21 mouse cellular contexts compared by ENCODE assay signal in the genomic region with DNA sequence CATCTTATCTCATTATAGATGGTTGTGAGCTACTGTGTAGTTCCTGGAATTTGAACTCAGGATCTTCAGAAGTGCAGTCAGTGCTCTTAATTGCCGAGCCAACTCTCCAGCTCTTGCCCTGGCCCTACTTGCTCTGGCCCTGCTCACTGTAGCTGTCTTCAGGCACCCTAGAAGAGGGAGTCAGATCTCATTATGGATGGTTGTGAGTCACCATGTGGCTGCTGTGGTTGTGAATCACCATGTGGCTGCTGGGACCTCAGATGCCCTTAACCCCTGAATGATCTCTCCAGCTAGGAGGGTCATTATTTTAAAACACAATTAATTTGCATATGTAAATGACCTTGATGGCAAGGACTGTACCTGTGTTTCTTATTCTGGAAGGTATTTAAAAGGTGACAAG.
A peak's percentile ranks its signal among the peaks of the same experiment; 100 is the strongest.
DNase-seq lines count a peak whose midpoint lies in the region; ATAC-seq and TF ChIP-seq lines count a peak whose summit lies in the region.
"Had no signal": no experiment of that assay in that cellular context is flagged by ENCODE, and none has a peak within 500 bp of the region (broad histone marks: within the 10 kb centered on the region; RNA-seq: fewer than 3 reads in every experiment).

No protein-coding gene starts in this region.

- TF ChIP-seq RAD21 in MEL (IDR thresholded peaks at IDR 0.05; ENCODE audit: low read depth, low read length) = no peak

- peak; percentile 25 for DNase-seq in MEL (ENCODE audit: low read depth, low spot score)
- peak; percentile 46 for DNase-seq in adrenal gland, postnatal 14 days
- no peak for DNase-seq in spleen, postnatal 10 days (ENCODE audit: low spot score in 2 of 2)
- DNase-seq in layer of hippocampus, adult 8-10 months (ENCODE audit: low spot score in 2 of 2) = no peak
- DNase-seq: cerebellum, postnatal 14 days; gastrocnemius, adult 2 months; heart, adult 11 months; layer of hippocampus, postnatal 36 days; liver; lung, adult 18-20 months; lung, postnatal 4 days; thymus, postnatal 36 days had no signal

- no peak overlapping the region for H3K4me3 ChIP-seq in midbrain, embryonic 12.5 days
- H3K4me3 ChIP-seq in midbrain, embryonic 16.5 days (ENCODE audit: low read depth, low read length) = no peak overlapping the region
- H3K4me3 ChIP-seq in MEL (ENCODE audit: control insufficient read depth in 1 of 2, insufficient read depth in 1 of 2, low read depth in 2 of 2, low read length in 2 of 2) = no peak overlapping the region
- H3K4me3 ChIP-seq in neural tube, embryonic 14.5 days (ENCODE audit: low read depth, low read length) = no peak overlapping the region
- H3K4me3 ChIP-seq: forebrain, embryonic 15.5 days; gastrocnemius, adult 2 months; hindbrain, embryonic 10.5 days; intestine, embryonic 15.5 days; kidney, embryonic 15.5 days; midbrain, embryonic 15.5 days had no signal

- H3K4me1 ChIP-seq in midbrain, embryonic 12.5 days = 0 out of 2 replicates have a peak, but pooled peaks cover 4% of the 10 kb centered on the region
- no peaks in the 10 kb centered on the region for H3K4me1 ChIP-seq in midbrain, embryonic 16.5 days (ENCODE audit: control insufficient read depth, insufficient read depth, low read length)
- no peaks in the 10 kb centered on the region; a peak in 1 of 4 replicates for H3K4me1 ChIP-seq in MEL (ENCODE audit: control insufficient read depth in 1 of 2, insufficient read depth in 2 of 2, low read length in 2 of 2)
- H3K4me1 ChIP-seq in neural tube, embryonic 14.5 days (ENCODE audit: control insufficient read depth, insufficient read depth, low read length) = no peaks in the 10 kb centered on the region
- H3K4me1 ChIP-seq: forebrain, embryonic 15.5 days; hindbrain, embryonic 10.5 days; intestine, embryonic 15.5 days; kidney, embryonic 15.5 days; midbrain, embryonic 15.5 days had no signal

- H3K9me3 ChIP-seq in midbrain, embryonic 12.5 days = no peaks in the 10 kb centered on the region
- no peaks in the 10 kb centered on the region for H3K9me3 ChIP-seq in midbrain, embryonic 16.5 days (replicated peaks; ENCODE audit: control insufficient read depth, low read length, poor library complexity, severe bottlenecking)
- no peaks in the 10 kb centered on the region for H3K9me3 ChIP-seq in MEL (replicated peaks; ENCODE audit: insufficient read depth, low read length)
- H3K9me3 ChIP-seq in neural tube, embryonic 14.5 days (ENCODE audit: control insufficient read depth, low read length) = no peaks in the 10 kb centered on the region
- H3K9me3 ChIP-seq: forebrain, embryonic 15.5 days; hindbrain, embryonic 10.5 days; intestine, embryonic 15.5 days; kidney, embryonic 15.5 days; midbrain, embryonic 15.5 days had no signal

- TF ChIP-seq POLR2A in MEL (IDR thresholded peaks at IDR 0.05; ENCODE audit: control insufficient read depth in 1 of 2, insufficient read depth in 1 of 2, low read depth in 1 of 2, low read length in 2 of 2, poor library complexity in 1 of 2) = no peak

- WGBS in midbrain, embryonic 12.5 days = 90% methylated on average over 1 of the region's 1 CpGs
- WGBS in midbrain, embryonic 16.5 days = 78% methylated on average over 1 of the region's 1 CpGs
- WGBS in neural tube, embryonic 14.5 days = 69% methylated on average over 1 of the region's 1 CpGs

- no peaks in the 10 kb centered on the region for H3K36me3 ChIP-seq in midbrain, embryonic 12.5 days
- no peaks in the 10 kb centered on the region for H3K36me3 ChIP-seq in midbrain, embryonic 16.5 days (ENCODE audit: control insufficient read depth, insufficient read depth, low read length)
- H3K36me3 ChIP-seq in MEL (ENCODE audit: control insufficient read depth in 1 of 2, insufficient read depth in 2 of 2, low read length in 2 of 2) = no peaks in the 10 kb centered on the region
- no peaks in the 10 kb centered on the region for H3K36me3 ChIP-seq in neural tube, embryonic 14.5 days (ENCODE audit: control insufficient read depth, insufficient read depth, low read length)
- H3K36me3 ChIP-seq: forebrain, embryonic 15.5 days; hindbrain, embryonic 10.5 days; intestine, embryonic 15.5 days; kidney, embryonic 15.5 days; midbrain, embryonic 15.5 days had no signal

- H3K9ac ChIP-seq in midbrain, embryonic 12.5 days (replicated peaks) = no peak overlapping the region
- no peak overlapping the region for H3K9ac ChIP-seq in midbrain, embryonic 16.5 days (ENCODE audit: low read depth, low read length)
- H3K9ac ChIP-seq in MEL (ENCODE audit: control insufficient read depth, low read depth, low read length, poor library complexity, severe bottlenecking) = no peak overlapping the region
- no peak overlapping the region for H3K9ac ChIP-seq in neural tube, embryonic 14.5 days (replicated peaks; ENCODE audit: low read depth, low read length)
- H3K9ac ChIP-seq: forebrain, embryonic 15.5 days; intestine, embryonic 15.5 days; kidney, embryonic 15.5 days; midbrain, embryonic 15.5 days had no signal

- 0 out of 2 replicates have a peak, but pooled peaks have one; percentile 27 for ATAC-seq in midbrain, embryonic 12.5 days (ENCODE audit: low FRiP score, low read depth)
- no peak for ATAC-seq in midbrain, embryonic 16.5 days
- ATAC-seq in neural tube, embryonic 14.5 days (ENCODE audit: low read depth) = peak; percentile 21; the same call in 1 of the 2 replicates
- ATAC-seq in cerebellum, adult (ENCODE audit: insufficient number of reproducible peaks, low FRiP score, low TSS enrichment) = no peak
- ATAC-seq: forebrain, embryonic 15.5 days; intestine, embryonic 15.5 days; midbrain, embryonic 15.5 days had no signal

- no peak overlapping the region for H3K27ac ChIP-seq in midbrain, embryonic 12.5 days (replicated peaks)
- no peak overlapping the region for H3K27ac ChIP-seq in midbrain, embryonic 16.5 days (ENCODE audit: low read length)
- H3K27ac ChIP-seq in MEL (ENCODE audit: control insufficient read depth, low read depth, low read length) = no peak overlapping the region
- no peak overlapping the region for H3K27ac ChIP-seq in neural tube, embryonic 14.5 days (ENCODE audit: low read depth, low read length)
- H3K27ac ChIP-seq: forebrain, embryonic 15.5 days; gastrocnemius, adult 2 months; hindbrain, embryonic 10.5 days; intestine, embryonic 15.5 days; kidney, embryonic 15.5 days; midbrain, embryonic 15.5 days had no signal

- no peaks in the 10 kb centered on the region for H3K79me2 ChIP-seq in MEL (ENCODE audit: control insufficient read depth, insufficient read depth, low read length, poor library complexity)

- no peak for TF ChIP-seq CTCF in MEL (IDR thresholded peaks at IDR 0.05 in 2 of 3, conservative IDR thresholded peaks at IDR 0.05 in 1 of 3; ENCODE audit: control insufficient read depth in 1 of 3, insufficient read depth in 1 of 3, low read depth in 2 of 3, low read length in 3 of 3, poor library complexity in 1 of 3, severe bottlenecking in 1 of 3)

- no peaks in the 10 kb centered on the region for H3K27me3 ChIP-seq in midbrain, embryonic 12.5 days
- no peaks in the 10 kb centered on the region for H3K27me3 ChIP-seq in midbrain, embryonic 16.5 days (ENCODE audit: control insufficient read depth, insufficient read depth, low read depth, low read length)
- H3K27me3 ChIP-seq in MEL (ENCODE audit: control insufficient read depth in 1 of 2, insufficient read depth in 2 of 2, low read length in 2 of 2) = no peaks in the 10 kb centered on the region
- H3K27me3 ChIP-seq in neural tube, embryonic 14.5 days (ENCODE audit: control insufficient read depth, insufficient read depth, low read length) = no peaks in the 10 kb centered on the region
- H3K27me3 ChIP-seq: forebrain, embryonic 15.5 days; intestine, embryonic 15.5 days; kidney, embryonic 15.5 days; midbrain, embryonic 15.5 days had no signal

- H3K4me2 ChIP-seq in midbrain, embryonic 12.5 days (replicated peaks) = no peak overlapping the region
- no peak overlapping the region for H3K4me2 ChIP-seq in midbrain, embryonic 16.5 days (ENCODE audit: low read length)
- no peak overlapping the region for H3K4me2 ChIP-seq in neural tube, embryonic 14.5 days (ENCODE audit: low read depth, low read length)
- H3K4me2 ChIP-seq: forebrain, embryonic 15.5 days; intestine, embryonic 15.5 days; kidney, embryonic 15.5 days; midbrain, embryonic 15.5 days had no signal

- TF ChIP-seq EP300 in MEL (IDR thresholded peaks at IDR 0.05; ENCODE audit: low read depth in 1 of 2, low read length in 2 of 2) = no peak

TF ChIP-seq in MEL, 35 proteins besides CTCF, POLR2A, EP300 and RAD21:
- TF ChIP-seq ZC3H11A (IDR thresholded peaks at IDR 0.05; ENCODE audit: low read depth, low read length) = no peak
- TF ChIP-seq MXI1 (IDR thresholded peaks at IDR 0.05; ENCODE audit: low read depth, low read length) = no peak
- no peak for TF ChIP-seq MYC (IDR thresholded peaks at IDR 0.05; ENCODE audit: low read depth, low read length)
- TF ChIP-seq NRF1 (IDR thresholded peaks at IDR 0.05; ENCODE audit: insufficient read depth, low read depth, low read length, poor library complexity, severe bottlenecking) = no peak
- TF ChIP-seq SMC3 (IDR thresholded peaks at IDR 0.05; ENCODE audit: low read depth, low read length) = no peak
- no peak for TF ChIP-seq CHD1 (IDR thresholded peaks at IDR 0.05; ENCODE audit: low read depth, low read length)
- TF ChIP-seq JUND (IDR thresholded peaks at IDR 0.05; ENCODE audit: low read depth, low read length) = no peak
- TF ChIP-seq POLR2AphosphoS2 (IDR thresholded peaks at IDR 0.05; ENCODE audit: low read length) = no peak
- no peak for TF ChIP-seq ETS1 (IDR thresholded peaks at IDR 0.05; ENCODE audit: low read depth, low read length)
- no peak for TF ChIP-seq KAT2A (conservative IDR thresholded peaks at IDR 0.05; ENCODE audit: low read depth, low read length)
- no peak for TF ChIP-seq ZMIZ1 (IDR thresholded peaks at IDR 0.05; ENCODE audit: low read depth, low read length)
- TF ChIP-seq GABPA (IDR thresholded peaks at IDR 0.05; ENCODE audit: low read depth, low read length) = no peak

Comparison
In these comparisons a context has a peak if more than half of its experiments do, and no peak if none do; other contexts are left out.
1. ATAC-seq: peak in midbrain, embryonic 12.5 days (single experiment) and neural tube, embryonic 14.5 days (single experiment); none in midbrain, embryonic 16.5 days (single experiment) and cerebellum, adult (single experiment).
2. DNase-seq: peak in MEL (single experiment) and adrenal gland, postnatal 14 days (single experiment); none in spleen, postnatal 10 days (0 of 2) and layer of hippocampus, adult 8-10 months (0 of 2).